Mouse (Mus musculus): ENCODE data around the gene Syt9. TPM values are rescaled to one million over a fixed set of nuclear protein-coding genes. Genes with fewer than 3 reads are reported as not detected.
A peak's percentile ranks its signal among the peaks of the same experiment; 100 is the strongest.

The Syt9 gene
- polyA plus RNA-seq, 1 experiment from 2014 or later = 3.9 TPM

GRCm38 (mm10) chr7:107519256-107520025, 148.9 kb downstream of the Syt9 start:
- Histone ChIP-seq H3K4me3 (ENCODE audit: low read depth, low read length) (no peak overlapping the region), H3K27ac (ENCODE audit: low read depth, low read length) (no peak overlapping the region), H3K36me3 (ENCODE audit: control insufficient read depth, insufficient read depth, low read length) (no peaks in the 10 kb centered on the region), H3K9ac (ENCODE audit: low read length) (no peak overlapping the region), H3K9me3 (ENCODE audit: control insufficient read depth, low read length) (no peaks in the 10 kb centered on the region), H3K4me2 (no peak overlapping the region), H3K4me1 (ENCODE audit: control insufficient read depth, insufficient read depth, low read length) (no peaks in the 10 kb centered on the region), H3K27me3 (ENCODE audit: control insufficient read depth, insufficient read depth, low read length) (no peaks in the 10 kb centered on the region)
- ATAC-seq (ENCODE audit: low FRiP score) = no peak
- 90% methylated on average over 12 of the region's 12 CpGs for WGBS
- DNase-seq (ENCODE audit: low spot score, missing footprints) = no peak

GRCm38 (mm10) chr7:107521411-107521810, 150.9 kb downstream of the Syt9 start:
- Histone ChIP-seq H3K36me3 (ENCODE audit: control insufficient read depth, insufficient read depth, low read length) (no peaks in the 10 kb centered on the region), H3K27ac (ENCODE audit: low read depth, low read length) (no peak overlapping the region), H3K4me2 (no peak overlapping the region), H3K4me3 (ENCODE audit: low read depth, low read length) (no peak overlapping the region), H3K9ac (ENCODE audit: low read length) (no peak overlapping the region), H3K4me1 (ENCODE audit: control insufficient read depth, insufficient read depth, low read length) (no peaks in the 10 kb centered on the region), H3K9me3 (ENCODE audit: control insufficient read depth, low read length) (no peaks in the 10 kb centered on the region), H3K27me3 (ENCODE audit: control insufficient read depth, insufficient read depth, low read length) (no peaks in the 10 kb centered on the region)
- ATAC-seq (ENCODE audit: low FRiP score) = no peak
- DNase-seq (ENCODE audit: low spot score, missing footprints) = no peak
- 87% methylated on average over 6 of the region's 6 CpGs for WGBS

- no peaks in the 10 kb centered on the region for H3K27me3 ChIP-seq (ENCODE audit: control insufficient read depth, insufficient read depth, low read length)
- no peaks in the 10 kb centered on the region for H3K36me3 ChIP-seq (ENCODE audit: control insufficient read depth, insufficient read depth, low read length)
- no peak overlapping the region for H3K4me3 ChIP-seq (ENCODE audit: low read depth, low read length)
- no peaks in the 10 kb centered on the region for H3K9me3 ChIP-seq (ENCODE audit: control insufficient read depth, low read length)
- H3K4me1 ChIP-seq (ENCODE audit: control insufficient read depth, insufficient read depth, low read length) = no peaks in the 10 kb centered on the region
- H3K9ac ChIP-seq (ENCODE audit: low read length) = no peak overlapping the region
- WGBS = 36% methylated on average over 1 of the region's 1 CpGs
- no peak overlapping the region for H3K27ac ChIP-seq (ENCODE audit: low read depth, low read length)
- ATAC-seq (ENCODE audit: low FRiP score) = peak; percentile 69
- no peak for DNase-seq (ENCODE audit: low spot score, missing footprints)
- no peak overlapping the region for H3K4me2 ChIP-seq
Measured at GRCm38 (mm10) chr7:107526299-107526698, 155.8 kb downstream of the Syt9 start.

- Histone ChIP-seq H3K4me3 (ENCODE audit: low read depth, low read length) (no peak overlapping the region), H3K9me3 (ENCODE audit: control insufficient read depth, low read length) (no peaks in the 10 kb centered on the region), H3K9ac (ENCODE audit: low read length) (no peak overlapping the region), H3K27me3 (ENCODE audit: control insufficient read depth, insufficient read depth, low read length) (no peaks in the 10 kb centered on the region), H3K4me1 (ENCODE audit: control insufficient read depth, insufficient read depth, low read length) (no peaks in the 10 kb centered on the region), H3K36me3 (ENCODE audit: control insufficient read depth, insufficient read depth, low read length) (no peaks in the 10 kb centered on the region), H3K4me2 (no peak overlapping the region), H3K27ac (ENCODE audit: low read depth, low read length) (no peak overlapping the region)
- 92% methylated on average over 3 of the region's 3 CpGs for WGBS
- DNase-seq (ENCODE audit: low spot score, missing footprints) (no peak), ATAC-seq (ENCODE audit: low FRiP score) (no peak)
Measured at GRCm38 (mm10) chr7:107528169-107528772, 157.7 kb downstream of the Syt9 start.

- H3K9me3 ChIP-seq (ENCODE audit: control insufficient read depth, low read length) = no peaks in the 10 kb centered on the region
- WGBS = 82% methylated on average over 5 of the region's 5 CpGs
- ATAC-seq (ENCODE audit: low FRiP score) = no peak
Measured at GRCm38 (mm10) chr7:107529364-107529763, 158.8 kb downstream of the Syt9 start.

GRCm38 (mm10) chr7:107535311-107535710, 164.8 kb downstream of the Syt9 start:
- no peaks in the 10 kb centered on the region for H3K27me3 ChIP-seq (ENCODE audit: control insufficient read depth, insufficient read depth, low read length)
- no peaks in the 10 kb centered on the region for H3K9me3 ChIP-seq (ENCODE audit: control insufficient read depth, low read length)
- no peak overlapping the region for H3K4me2 ChIP-seq
- H3K36me3 ChIP-seq (ENCODE audit: control insufficient read depth, insufficient read depth, low read length) = no peaks in the 10 kb centered on the region
- H3K27ac ChIP-seq (ENCODE audit: low read depth, low read length) = no peak overlapping the region
- H3K9ac ChIP-seq (ENCODE audit: low read length) = no peak overlapping the region
- 86% methylated on average over 4 of the region's 4 CpGs for WGBS
- H3K4me1 ChIP-seq (ENCODE audit: control insufficient read depth, insufficient read depth, low read length) = no peaks in the 10 kb centered on the region
- ATAC-seq (ENCODE audit: low FRiP score) (no peak), DNase-seq (ENCODE audit: low spot score, missing footprints) (no peak)
- H3K4me3 ChIP-seq (ENCODE audit: low read depth, low read length) = no peak overlapping the region

More at GRCm38 (mm10) chr7:107529364-107529763, 158.8 kb downstream of the Syt9 start:
- no peak for DNase-seq (ENCODE audit: low spot score, missing footprints)
- no peak overlapping the region for H3K4me3 ChIP-seq (ENCODE audit: low read depth, low read length)
- no peaks in the 10 kb centered on the region for H3K36me3 ChIP-seq (ENCODE audit: control insufficient read depth, insufficient read depth, low read length)
- H3K27ac ChIP-seq (ENCODE audit: low read depth, low read length) = no peak overlapping the region
- no peaks in the 10 kb centered on the region for H3K4me1 ChIP-seq (ENCODE audit: control insufficient read depth, insufficient read depth, low read length)
- H3K27me3 ChIP-seq (ENCODE audit: control insufficient read depth, insufficient read depth, low read length) = no peaks in the 10 kb centered on the region
- no peak overlapping the region for H3K4me2 ChIP-seq
- H3K9ac ChIP-seq (ENCODE audit: low read length) = no peak overlapping the region

- Histone ChIP-seq H3K9ac (ENCODE audit: low read length) (no peak overlapping the region), H3K4me2 (no peak overlapping the region), H3K9me3 (ENCODE audit: control insufficient read depth, low read length) (no peaks in the 10 kb centered on the region), H3K4me3 (ENCODE audit: low read depth, low read length) (no peak overlapping the region), H3K27me3 (ENCODE audit: control insufficient read depth, insufficient read depth, low read length) (no peaks in the 10 kb centered on the region), H3K36me3 (ENCODE audit: control insufficient read depth, insufficient read depth, low read length) (no peaks in the 10 kb centered on the region), H3K4me1 (ENCODE audit: control insufficient read depth, insufficient read depth, low read length) (no peaks in the 10 kb centered on the region), H3K27ac (ENCODE audit: low read depth, low read length) (no peak overlapping the region)
- WGBS = 51% methylated on average over 6 of the region's 6 CpGs
- no peak for ATAC-seq (ENCODE audit: low FRiP score)
- DNase-seq (ENCODE audit: low spot score, missing footprints) = no peak
Measured at GRCm38 (mm10) chr7:107536516-107536915, 166.0 kb downstream of the Syt9 start.

GRCm38 (mm10) chr7:107540034-107540433, 169.5 kb downstream of the Syt9 start:
- DNase-seq (ENCODE audit: low spot score, missing footprints) (no peak), ATAC-seq (ENCODE audit: low FRiP score) (no peak)
- Histone ChIP-seq H3K9me3 (ENCODE audit: control insufficient read depth, low read length) (no peaks in the 10 kb centered on the region), H3K27ac (ENCODE audit: low read depth, low read length) (no peak overlapping the region), H3K27me3 (ENCODE audit: control insufficient read depth, insufficient read depth, low read length) (no peaks in the 10 kb centered on the region), H3K4me1 (ENCODE audit: control insufficient read depth, insufficient read depth, low read length) (no peaks in the 10 kb centered on the region), H3K4me3 (ENCODE audit: low read depth, low read length) (no peak overlapping the region), H3K4me2 (no peak overlapping the region), H3K36me3 (ENCODE audit: control insufficient read depth, insufficient read depth, low read length) (no peaks in the 10 kb centered on the region), H3K9ac (ENCODE audit: low read length) (no peak overlapping the region)
- WGBS = 75% methylated on average over 4 of the region's 4 CpGs

- Histone ChIP-seq H3K27ac (ENCODE audit: low read depth, low read length) (no peak overlapping the region), H3K27me3 (ENCODE audit: control insufficient read depth, insufficient read depth, low read length) (no peaks in the 10 kb centered on the region), H3K9ac (ENCODE audit: low read length) (no peak overlapping the region), H3K4me1 (ENCODE audit: control insufficient read depth, insufficient read depth, low read length) (no peaks in the 10 kb centered on the region), H3K4me2 (no peak overlapping the region), H3K4me3 (ENCODE audit: low read depth, low read length) (no peak overlapping the region), H3K36me3 (ENCODE audit: control insufficient read depth, insufficient read depth, low read length) (no peaks in the 10 kb centered on the region), H3K9me3 (ENCODE audit: control insufficient read depth, low read length) (no peaks in the 10 kb centered on the region)
- WGBS = 77% methylated on average over 1 of the region's 1 CpGs
- DNase-seq (ENCODE audit: low spot score, missing footprints) (no peak), ATAC-seq (ENCODE audit: low FRiP score) (no peak)
Measured at GRCm38 (mm10) chr7:107545011-107545410, 174.5 kb downstream of the Syt9 start.
